ENCODE assay signal across 8 mouse cellular contexts in the genomic region with DNA sequence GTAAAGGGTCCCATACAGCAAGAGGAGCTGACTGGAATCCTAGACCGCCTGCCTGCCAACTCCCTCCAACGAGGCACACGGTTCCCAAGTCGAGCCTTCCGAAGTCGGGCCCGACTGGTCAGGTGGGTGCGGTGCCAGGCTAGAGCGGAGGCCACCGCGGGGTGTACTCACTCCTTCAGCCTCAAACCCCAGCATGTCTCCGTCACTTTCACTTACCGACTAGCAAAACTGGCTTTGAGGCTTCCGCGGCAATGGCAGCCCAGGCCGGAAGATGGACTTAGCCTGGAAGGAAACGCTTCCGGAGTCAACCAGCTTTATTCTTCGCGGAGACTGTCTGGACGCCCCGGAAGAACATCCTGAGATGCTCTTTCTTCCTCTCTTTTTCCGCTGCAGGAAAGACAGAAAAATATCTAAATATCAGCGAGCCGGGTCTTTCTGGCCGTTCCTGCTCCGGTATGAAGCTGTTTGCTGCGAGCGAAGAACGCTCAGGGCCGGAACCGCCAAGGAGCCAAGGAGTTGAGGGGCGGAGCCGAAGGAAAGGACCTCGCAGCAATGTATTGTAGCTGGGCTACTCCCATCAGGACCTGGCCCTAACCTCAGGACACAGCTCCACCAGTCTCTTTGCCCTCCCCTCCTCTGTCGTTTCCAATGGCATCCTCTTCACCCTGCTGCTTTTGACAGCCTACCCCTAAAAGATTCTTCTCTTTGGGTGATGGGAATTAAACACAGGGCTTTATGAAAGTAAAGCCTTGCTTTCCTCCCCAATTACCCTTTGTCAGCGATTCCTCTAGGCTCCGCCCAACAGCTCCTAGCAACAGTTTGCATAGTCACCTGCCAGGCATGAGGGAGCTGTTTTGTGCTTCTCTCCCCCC. TPM values are rescaled to one million over a fixed set of nuclear protein-coding genes. Genes with fewer than 3 reads are reported as not detected.
DNase-seq lines count a peak whose midpoint lies in the region; ATAC-seq lines count a peak whose summit lies in the region.

No protein-coding gene starts in this region.

- peak overlapping the region; percentile 61 for H3K4me2 ChIP-seq in embryonic facial prominence, embryonic 11.5 days (ENCODE audit: low read depth, low read length)
- H3K4me2 ChIP-seq in midbrain, embryonic 11.5 days = peak overlapping the region; percentile 49

- no peaks in the 10 kb centered on the region for H3K36me3 ChIP-seq in embryonic facial prominence, embryonic 11.5 days (replicated peaks; ENCODE audit: control insufficient read depth, insufficient read depth, low read depth, low read length)
- H3K36me3 ChIP-seq in midbrain, embryonic 11.5 days (ENCODE audit: control insufficient read depth, insufficient read depth, low read length) = peaks cover 3% of the 10 kb centered on the region

- peak overlapping the region; percentile 93 for H3K27ac ChIP-seq in embryonic facial prominence, embryonic 11.5 days (replicated peaks; ENCODE audit: low read depth, low read length)
- peak overlapping the region; percentile 94 for H3K27ac ChIP-seq in midbrain, embryonic 11.5 days (ENCODE audit: low read depth, low read length)

- H3K9ac ChIP-seq in embryonic facial prominence, embryonic 11.5 days (replicated peaks; ENCODE audit: low read length) = peak overlapping the region; percentile 87
- peak overlapping the region; percentile 87 for H3K9ac ChIP-seq in midbrain, embryonic 11.5 days (ENCODE audit: low read length)

- DNase-seq in adrenal gland, postnatal 25 days = peak; percentile 78
- DNase-seq in embryonic facial prominence, embryonic 11.5 days (ENCODE audit: low spot score) = peak; percentile 92
- peak; percentile 82 for DNase-seq in kidney, adult 11 months
- peak; percentile 81 for DNase-seq in left cerebral cortex, postnatal 4 days
- DNase-seq in midbrain, embryonic 11.5 days (ENCODE audit: low spot score, missing footprints) = peak; percentile 97
- DNase-seq in right cerebral cortex, postnatal 4 days = peak; percentile 75
- DNase-seq in yolk sac, embryonic 10.5 days (ENCODE audit: low spot score) = peak; percentile 90

- peak; percentile 95 for ATAC-seq in embryonic facial prominence, embryonic 11.5 days (replicated peaks; ENCODE audit: insufficient number of reproducible peaks, low FRiP score, low TSS enrichment, low read depth)
- ATAC-seq in granulocyte monocyte progenitor cell, adult 5-6 weeks (replicated peaks; ENCODE audit: poor library complexity, severe bottlenecking) = peak; percentile 92
- ATAC-seq in midbrain, embryonic 11.5 days (ENCODE audit: low FRiP score) = peak; percentile 95

- WGBS in embryonic facial prominence, embryonic 11.5 days = under 1% methylated on average over 38 of the region's 38 CpGs
- under 1% methylated on average over 38 of the region's 38 CpGs for WGBS in midbrain, embryonic 11.5 days

- no peaks in the 10 kb centered on the region for H3K9me3 ChIP-seq in embryonic facial prominence, embryonic 11.5 days (replicated peaks; ENCODE audit: control insufficient read depth, low read length)
- no peaks in the 10 kb centered on the region for H3K9me3 ChIP-seq in midbrain, embryonic 11.5 days (ENCODE audit: control insufficient read depth, low read length)

- H3K27me3 ChIP-seq in embryonic facial prominence, embryonic 11.5 days (ENCODE audit: control insufficient read depth, insufficient read depth, low read length) = no peaks in the 10 kb centered on the region
- no peaks in the 10 kb centered on the region for H3K27me3 ChIP-seq in midbrain, embryonic 11.5 days (ENCODE audit: control insufficient read depth, insufficient read depth, low read length)

- intact Hi-C loops in left cerebral cortex, postnatal 4 days (cut with DNase I) = no loop called here

- H3K4me1 ChIP-seq in embryonic facial prominence, embryonic 11.5 days (ENCODE audit: control insufficient read depth, insufficient read depth, low read length) = no peaks in the 10 kb centered on the region
- peaks cover 10% of the 10 kb centered on the region; the same call in 1 of the 2 replicates for H3K4me1 ChIP-seq in midbrain, embryonic 11.5 days (ENCODE audit: control insufficient read depth, insufficient read depth, low read length)

- H3K4me3 ChIP-seq in embryonic facial prominence, embryonic 11.5 days (ENCODE audit: low read depth, low read length) = peak overlapping the region; percentile 81
- peak overlapping the region; percentile 76 for H3K4me3 ChIP-seq in midbrain, embryonic 11.5 days (ENCODE audit: low read depth, low read length)

RNA-seq across cellular contexts. Expression of gene Rc3h2, which starts 8.1 kb away (rescaled TPM):
- total RNA-seq in adrenal gland, postnatal 25 days (2021) = 42.5 and 43.8 TPM in 2 replicates
- polyA plus RNA-seq in embryonic facial prominence, embryonic 11.5 days (2014; fragmentation: Nextera tagmentation; extraction: Ambion mirVana) = 14.0 and 16.2 TPM in 2 replicates
- total RNA-seq in granulocyte monocyte progenitor cell, adult 5-6 weeks (2014; fragmentation: Nextera tagmentation) = 27.2 and 33.1 TPM in 2 replicates
- 28.5 and 28.9 TPM in 2 replicates for total RNA-seq in granulocyte monocyte progenitor cell, adult 5-6 weeks (2017)
- 10 to 100 TPM; 87.9 to 93.5 TPM for total RNA-seq in left cerebral cortex, postnatal 4 days (2021)
- polyA plus RNA-seq in midbrain, embryonic 11.5 days (2014; fragmentation: Nextera tagmentation; extraction: Ambion mirVana) = 20.4 and 22.0 TPM in 2 replicates

RNA-seq across cellular contexts. Expression of gene Zbtb26, which starts 12.1 kb away (rescaled TPM):
- total RNA-seq in adrenal gland, postnatal 25 days (2021) = 11.4 and 14.5 TPM in 2 replicates
- 11.5 and 14.2 TPM in 2 replicates for polyA plus RNA-seq in embryonic facial prominence, embryonic 11.5 days (2014; fragmentation: Nextera tagmentation; extraction: Ambion mirVana)
- 5.8 and 9.4 TPM in 2 replicates for total RNA-seq in granulocyte monocyte progenitor cell, adult 5-6 weeks (2014; fragmentation: Nextera tagmentation)
- 7.0 and 10.9 TPM in 2 replicates for total RNA-seq in granulocyte monocyte progenitor cell, adult 5-6 weeks (2017)
- total RNA-seq in left cerebral cortex, postnatal 4 days (2021) = 10 to 100 TPM in 1 of 2 experiments, 1 to 10 TPM in 1; 8.8 to 12.8 TPM
- polyA plus RNA-seq in midbrain, embryonic 11.5 days (2014; fragmentation: Nextera tagmentation; extraction: Ambion mirVana) = 11.7 and 14.1 TPM in 2 replicates

RNA-seq across cellular contexts. Expression of gene Zbtb6, which starts 12.1 kb away (rescaled TPM):
- total RNA-seq in adrenal gland, postnatal 25 days (2021) = 14.1 and 15.8 TPM in 2 replicates
- 5.3 and 5.8 TPM in 2 replicates for polyA plus RNA-seq in embryonic facial prominence, embryonic 11.5 days (2014; fragmentation: Nextera tagmentation; extraction: Ambion mirVana)
- 7.8 and 10.8 TPM in 2 replicates for total RNA-seq in granulocyte monocyte progenitor cell, adult 5-6 weeks (2014; fragmentation: Nextera tagmentation)
- 19.7 and 20.7 TPM in 2 replicates for total RNA-seq in granulocyte monocyte progenitor cell, adult 5-6 weeks (2017)
- total RNA-seq in left cerebral cortex, postnatal 4 days (2021) = 10 to 100 TPM; 30.5 to 31.7 TPM
- polyA plus RNA-seq in midbrain, embryonic 11.5 days (2014; fragmentation: Nextera tagmentation; extraction: Ambion mirVana) = 6.8 and 8.4 TPM in 2 replicates

RNA-seq across cellular contexts. Expression of gene Rabgap1, which starts 12.2 kb away (rescaled TPM):
- total RNA-seq in adrenal gland, postnatal 25 days (2021) = 53.4 and 62.1 TPM in 2 replicates
- 46.7 and 50.5 TPM in 2 replicates for polyA plus RNA-seq in embryonic facial prominence, embryonic 11.5 days (2014; fragmentation: Nextera tagmentation; extraction: Ambion mirVana)
- total RNA-seq in granulocyte monocyte progenitor cell, adult 5-6 weeks (2014; fragmentation: Nextera tagmentation) = 20.8 and 22.0 TPM in 2 replicates
- 22.7 and 24.1 TPM in 2 replicates for total RNA-seq in granulocyte monocyte progenitor cell, adult 5-6 weeks (2017)
- 100 to 1,000 TPM; 111 to 115 TPM for total RNA-seq in left cerebral cortex, postnatal 4 days (2021)
- 43.8 and 51.8 TPM in 2 replicates for polyA plus RNA-seq in midbrain, embryonic 11.5 days (2014; fragmentation: Nextera tagmentation; extraction: Ambion mirVana)

Comparison
In these comparisons a context has a peak if more than half of its experiments do, and no peak if none do; other contexts are left out.
1. Peak in every context shown above with its lines: DNase-seq, ATAC-seq, H3K4me3 ChIP-seq and H3K27ac ChIP-seq.